Mouse (Mus musculus) ZHBTc4 (cell line): ENCODE data around the gene Dagla.
A peak's percentile ranks its signal among the peaks of the same experiment; 100 is the strongest.

Experiments used
- DNase-seq: peaks from one replicate; pipeline ENCODE4 v3.0.0-alpha.2; 2011; ENCODE audit warnings: low read depth, low spot score

Gene Dagla

GRCm38 (mm10) chr19:10304810-10305544 is at the start of gene Dagla:
Dagla (minus strand) TSS chr19:10304877.
- peak; percentile 79 for DNase-seq

GRCm38 (mm10) chr19:10352218-10352617 is 47.5 kb upstream of the Dagla start:
- DNase-seq = no peak

- peak; percentile 79 for DNase-seq
These were observed 43.1 kb upstream of the Dagla start for GRCm38 (mm10) chr19:10347628-10348273.

GRCm38 (mm10) chr19:10345696-10346095 is 41.0 kb upstream of the Dagla start:
- DNase-seq = peak; percentile 73

- no peak for DNase-seq
These were observed 39.2 kb upstream of the Dagla start for GRCm38 (mm10) chr19:10343866-10344265.

- DNase-seq = no peak
These were observed 37.3 kb upstream of the Dagla start for GRCm38 (mm10) chr19:10341817-10342439.

- peak; percentile 74 for DNase-seq
These were observed 36.5 kb upstream of the Dagla start for GRCm38 (mm10) chr19:10341152-10341551.

- DNase-seq = no peak
These were observed 36.0 kb upstream of the Dagla start for GRCm38 (mm10) chr19:10340661-10341060.

- no peak for DNase-seq
These were observed 34.6 kb upstream of the Dagla start for GRCm38 (mm10) chr19:10339271-10339670.

- DNase-seq = no peak
These were observed 34.0 kb upstream of the Dagla start for GRCm38 (mm10) chr19:10338724-10339123.

GRCm38 (mm10) chr19:10334467-10334866 is 29.8 kb upstream of the Dagla start:
- DNase-seq = no peak

GRCm38 (mm10) chr19:10333545-10334252 is 29.0 kb upstream of the Dagla start:
- peak; percentile 77 for DNase-seq

- DNase-seq = no peak
These were observed 27.0 kb upstream of the Dagla start for GRCm38 (mm10) chr19:10331706-10332105.

GRCm38 (mm10) chr19:10329033-10329432 is 24.4 kb upstream of the Dagla start:
- no peak for DNase-seq

GRCm38 (mm10) chr19:10326609-10327008 is 21.9 kb upstream of the Dagla start:
- no peak for DNase-seq

GRCm38 (mm10) chr19:10323860-10324259 is 19.2 kb upstream of the Dagla start:
- no peak for DNase-seq

- no peak for DNase-seq
These were observed 18.7 kb upstream of the Dagla start for GRCm38 (mm10) chr19:10323362-10323837.

- no peak for DNase-seq
These were observed 13.1 kb upstream of the Dagla start for GRCm38 (mm10) chr19:10317795-10318194.

- DNase-seq = no peak
These were observed 12.7 kb upstream of the Dagla start for GRCm38 (mm10) chr19:10317358-10317757.

GRCm38 (mm10) chr19:10316956-10317355 is 12.3 kb upstream of the Dagla start:
- DNase-seq = no peak

- no peak for DNase-seq
These were observed 7.4 kb upstream of the Dagla start for GRCm38 (mm10) chr19:10312072-10312471.

- DNase-seq = no peak
These were observed 4.3 kb upstream of the Dagla start for GRCm38 (mm10) chr19:10308990-10309389.
